Mouse (Mus musculus) cerebellum, adult 2 months (tissue): Measurements from ENCODE around the gene Hrh2. TPM values are rescaled to one million over a fixed set of nuclear protein-coding genes. Genes with fewer than 3 reads are reported as not detected.

Source experiments
- DNase-seq, 2 experiments: peaks; one replicate each; pipeline ENCODE4 v3.0.0; 2021
- H3K27ac ChIP-seq: fragments of 200-500 bp; 2 replicates; pipeline ENCODE4 v1.5.1; 2012; ENCODE audit warnings: low read length, control low read depth, inconsistent platforms; ENCODE audit not compliant: insufficient read depth
- H3K27me3 ChIP-seq: fragments of 200-500 bp; 2 replicates; pipeline ENCODE4 v1.6.1; 2012; ENCODE audit warnings: inconsistent platforms, mild to moderate bottlenecking, low read length, moderate library complexity; ENCODE audit not compliant: control insufficient read depth, insufficient read depth
- H3K4me1 ChIP-seq: fragments of 200-500 bp; 2 replicates; pipeline ENCODE4 v1.6.1; 2011; ENCODE audit warnings: low read length; ENCODE audit not compliant: control insufficient read depth, insufficient read depth
- H3K4me3 ChIP-seq: fragments of 200-500 bp; replicated peaks from 2 replicates; pipeline ENCODE3; 2011; ENCODE audit warnings: mild to moderate bottlenecking, low read depth, low read length, control low read depth; ENCODE audit not compliant: insufficient read depth
- CTCF ChIP-seq: fragments of 200-500 bp; IDR thresholded peaks from 2 replicates; pipeline ENCODE4 v1.5.1; 2011; ENCODE audit warnings: low read depth, mild to moderate bottlenecking, control low read depth, low read length, moderate library complexity, borderline replicate concordance; ENCODE audit not compliant: insufficient read depth
- POLR2A ChIP-seq: fragments of 200-500 bp; IDR thresholded peaks from 2 replicates; pipeline ENCODE4 v1.6.1; 2011; ENCODE audit warnings: low read length, control low read depth, borderline replicate concordance; ENCODE audit not compliant: insufficient read depth
- WGBS: fragments of 180-500 bp; shearing (Covaris S2); methylation state at CpG from one replicate; pipeline ENCODE4 v1.1.7; 2018; 5-methylcytosine and 5-hydroxymethylcytosine counted together
- polyA plus RNA-seq: library from polyadenylated mRNA; depleted of rRNA; stranded (reverse); fragments of >200 nt; gene quantifications from 2 replicates; pipeline ENCODE4 v1.2.3, GENCODE M21; 2012

Gene Hrh2
- polyA plus RNA-seq, 1 experiment: 6.5 TPM

DNA sequence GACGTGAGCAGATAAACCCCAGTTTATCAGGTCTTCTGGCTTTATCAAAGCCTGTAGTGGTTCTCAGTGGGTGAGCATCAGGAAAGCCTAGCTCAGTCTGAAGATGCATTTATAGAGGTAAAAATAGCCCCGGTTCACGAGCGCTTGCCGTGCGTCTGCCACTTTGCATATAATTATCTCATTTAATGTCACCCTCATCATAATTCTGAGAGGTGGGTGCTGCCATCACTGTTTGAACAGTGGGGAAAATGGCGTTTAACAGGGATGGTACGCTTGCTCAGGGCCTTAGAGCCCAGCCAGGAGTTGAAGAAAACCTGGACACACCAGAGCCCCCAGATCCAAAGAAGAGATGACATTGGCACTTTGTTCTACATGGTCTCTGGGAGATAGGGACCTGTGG, 23.3 kb upstream of the Hrh2 start:
- WGBS: 80% methylated on average over 8 of the region's 8 CpGs
- Histone ChIP-seq H3K4me3 (no peak overlapping the region), H3K4me1 (peaks cover 9% of the 10 kb centered on the region), H3K27ac (no peak overlapping the region), H3K27me3 (no peaks in the 10 kb centered on the region)
- TF ChIP-seq CTCF (no peak), POLR2A (no peak)
- no peak for DNase-seq

DNA sequence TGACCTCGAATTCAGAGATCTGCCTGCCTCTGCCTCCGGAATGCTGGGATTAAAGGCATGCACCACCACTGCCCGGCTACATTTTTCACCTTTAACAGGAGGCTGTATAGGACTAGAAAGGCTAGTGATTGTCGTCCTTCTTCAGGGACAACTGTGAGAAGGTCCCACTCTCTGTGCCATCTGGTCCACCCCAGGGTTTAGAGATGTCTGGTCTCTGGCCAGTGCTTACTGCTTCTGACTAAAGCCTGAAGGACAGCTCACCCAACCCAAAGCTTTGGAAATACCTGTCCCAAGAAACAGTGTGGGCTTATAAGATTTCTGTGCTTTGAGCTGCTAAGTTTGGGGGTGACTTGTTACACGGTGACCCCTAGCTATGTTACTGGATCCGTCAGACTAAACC, 21.6 kb upstream of the Hrh2 start:
- DNase-seq: peak; percentile 27 to 34
- WGBS: 74% methylated on average over 6 of the region's 6 CpGs
- H3K4me3 ChIP-seq: no peak overlapping the region
- H3K27ac ChIP-seq: no peak overlapping the region
- no peaks in the 10 kb centered on the region for H3K27me3 ChIP-seq
- TF ChIP-seq CTCF: no peak
- no peak for TF ChIP-seq POLR2A
- H3K4me1 ChIP-seq: peaks cover 9% of the 10 kb centered on the region

DNA sequence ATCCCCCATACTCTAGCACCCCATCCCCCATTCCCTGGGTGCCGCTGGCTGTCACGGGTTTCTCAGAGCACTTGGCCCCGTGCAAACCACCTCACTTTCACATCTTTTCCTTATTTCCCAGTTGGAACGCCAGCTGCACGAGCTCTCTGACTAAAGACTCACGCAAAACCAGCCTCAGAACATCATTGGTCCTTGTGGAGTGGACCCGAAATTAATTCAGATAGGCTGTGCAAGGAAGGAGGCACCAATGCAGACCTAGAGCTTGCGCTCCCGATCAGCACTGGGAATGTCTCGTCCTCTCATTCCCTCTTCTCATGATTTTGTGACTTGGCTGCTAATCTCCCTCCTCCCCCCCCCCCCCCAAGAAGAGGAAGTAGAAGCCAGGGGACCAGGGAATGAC, 20.6 kb upstream of the Hrh2 start:
- Histone ChIP-seq H3K27me3 (no peaks in the 10 kb centered on the region), H3K4me3 (no peak overlapping the region), H3K4me1 (peaks cover 9% of the 10 kb centered on the region), H3K27ac (no peak overlapping the region)
- TF ChIP-seq POLR2A (no peak), CTCF (no peak)
- DNase-seq: no peak
- 78% methylated on average over 10 of the region's 10 CpGs for WGBS

DNA sequence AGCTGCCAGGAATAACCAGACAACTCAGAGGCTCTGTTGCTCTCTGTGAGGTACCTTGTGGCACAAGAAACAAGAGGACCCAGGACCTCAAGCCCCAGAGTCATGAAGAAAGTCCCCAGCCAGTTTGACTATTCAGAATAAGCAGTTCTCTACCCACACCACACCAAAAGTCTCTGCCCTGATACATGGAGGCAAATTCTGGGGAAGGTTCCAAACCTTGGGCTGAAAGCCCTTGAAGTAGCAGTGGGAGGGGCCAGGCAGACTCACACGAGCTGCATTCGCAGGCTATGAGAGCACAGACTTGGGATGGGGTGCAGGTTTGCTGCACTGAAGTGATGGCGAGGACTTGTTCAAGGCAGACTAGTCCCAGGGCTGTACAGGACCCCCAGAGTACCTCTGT, 20.2 kb upstream of the Hrh2 start:
- Histone ChIP-seq H3K4me3 (no peak overlapping the region), H3K27me3 (no peaks in the 10 kb centered on the region), H3K4me1 (peaks cover 9% of the 10 kb centered on the region), H3K27ac (no peak overlapping the region)
- WGBS: 67% methylated on average over 3 of the region's 3 CpGs
- TF ChIP-seq CTCF (no peak), POLR2A (no peak)
- DNase-seq: no peak

DNA sequence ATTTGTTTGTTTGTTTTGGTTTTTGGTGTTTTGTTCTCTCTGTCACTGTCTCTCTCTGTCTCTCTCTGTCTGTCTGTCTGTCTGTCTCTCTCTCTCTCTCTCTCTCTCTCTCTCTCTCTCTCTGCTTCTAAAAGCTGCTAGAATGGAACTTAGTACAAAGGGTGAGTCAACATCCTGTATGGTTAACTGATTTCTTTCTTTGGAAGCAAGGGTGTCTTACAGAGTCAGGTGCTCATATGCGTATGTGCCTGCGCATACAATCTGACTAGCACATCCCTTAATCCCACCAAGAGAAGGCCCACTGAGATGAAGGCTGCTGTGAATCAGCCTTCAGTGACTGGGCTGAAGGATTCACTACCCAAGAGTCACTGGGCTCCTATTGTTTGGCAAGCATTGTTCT, 18.0 kb upstream of the Hrh2 start:
- WGBS: 100% methylated on average over 2 of the region's 2 CpGs
- H3K27ac ChIP-seq: no peak overlapping the region
- peaks cover 9% of the 10 kb centered on the region for H3K4me1 ChIP-seq
- TF ChIP-seq CTCF: no peak
- no peak for TF ChIP-seq POLR2A
- H3K27me3 ChIP-seq: no peaks in the 10 kb centered on the region
- no peak overlapping the region for H3K4me3 ChIP-seq
- no peak for DNase-seq

DNA sequence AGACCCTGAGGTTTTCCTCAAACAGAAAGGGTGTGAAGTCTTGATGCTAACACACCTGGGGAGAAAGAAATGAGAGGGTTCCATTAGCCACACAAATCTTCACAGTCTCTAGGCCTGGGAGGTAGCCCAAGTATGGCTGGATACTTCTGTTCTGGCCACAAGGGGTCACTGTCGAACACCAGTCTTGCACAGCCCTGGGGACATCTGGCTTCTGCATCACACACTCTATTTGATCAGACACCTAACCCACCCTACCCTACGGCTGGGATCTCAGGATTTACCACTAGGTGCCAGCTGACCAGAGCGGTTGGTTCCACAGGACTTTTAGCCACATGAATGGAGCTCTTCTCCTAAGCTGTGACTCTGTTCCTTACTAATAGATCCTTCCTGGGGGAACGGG, 17.2 kb upstream of the Hrh2 start:
- 91% methylated on average over 4 of the region's 4 CpGs for WGBS
- Histone ChIP-seq H3K27me3 (no peaks in the 10 kb centered on the region), H3K27ac (no peak overlapping the region), H3K4me1 (peaks cover 9% of the 10 kb centered on the region), H3K4me3 (no peak overlapping the region)
- TF ChIP-seq CTCF: peak; percentile 2; the same call in 1 of the 2 replicates
- no peak for TF ChIP-seq POLR2A
- no peak for DNase-seq

DNA sequence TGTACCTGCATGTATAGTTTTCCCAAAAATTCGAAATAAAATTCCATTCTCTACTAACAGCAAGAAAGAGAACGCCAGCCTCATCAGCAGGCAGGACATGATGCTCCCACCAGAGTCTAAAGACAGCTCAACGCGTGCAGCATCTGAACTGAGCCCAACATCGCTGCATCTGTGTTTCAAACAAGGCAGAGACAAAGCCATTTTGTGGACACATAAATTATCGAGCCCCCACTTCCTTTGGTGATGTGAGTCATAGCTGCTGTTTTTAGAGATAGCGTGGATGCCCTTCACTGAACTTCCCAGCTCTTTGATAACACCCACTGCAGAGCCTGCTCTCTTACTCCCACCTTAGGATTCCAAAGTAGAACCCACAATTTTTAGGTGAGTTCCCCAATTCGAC, 16.5 kb upstream of the Hrh2 start:
- WGBS: 87% methylated on average over 8 of the region's 8 CpGs
- no peaks in the 10 kb centered on the region for H3K27me3 ChIP-seq
- peaks cover 6% of the 10 kb centered on the region for H3K4me1 ChIP-seq
- no peak overlapping the region for H3K4me3 ChIP-seq
- TF ChIP-seq POLR2A (no peak), CTCF (no peak)
- no peak for DNase-seq
- H3K27ac ChIP-seq: no peak overlapping the region

DNA sequence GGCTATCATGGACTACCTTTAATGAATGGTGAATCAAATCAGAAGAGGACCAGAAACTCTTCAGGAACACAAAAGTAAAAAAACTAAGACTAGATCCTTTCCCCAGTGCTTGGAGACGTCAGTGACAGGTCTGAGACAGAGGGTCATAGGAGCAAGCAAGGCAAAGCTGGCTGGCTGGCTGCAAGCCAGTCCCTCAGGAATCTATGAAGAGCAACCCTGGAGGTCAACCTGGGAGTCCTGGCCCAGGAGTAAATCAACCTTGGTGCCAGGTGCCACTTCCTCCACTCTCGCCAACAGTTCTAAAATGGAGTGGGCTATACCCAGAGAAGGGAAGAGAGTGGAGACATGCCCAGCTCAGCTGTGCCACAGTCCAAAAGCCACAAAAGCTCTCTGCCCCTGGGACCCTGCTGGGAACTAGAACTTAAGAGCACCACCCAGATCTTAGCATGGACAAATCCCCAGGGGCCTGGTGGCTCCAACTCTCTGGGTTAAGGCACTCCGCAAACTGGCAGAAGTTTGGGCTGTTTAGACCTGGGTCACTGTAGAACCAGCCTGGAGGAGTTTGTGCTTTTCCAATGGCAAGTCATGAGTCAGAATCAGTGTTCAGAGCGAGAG, 15.4 kb upstream of the Hrh2 start:
- 74% methylated on average over 4 of the region's 4 CpGs for WGBS
- DNase-seq: no peak
- H3K4me1 ChIP-seq: no peaks in the 10 kb centered on the region
- no peak overlapping the region for H3K27ac ChIP-seq
- H3K27me3 ChIP-seq: no peaks in the 10 kb centered on the region
- TF ChIP-seq CTCF: no peak
- TF ChIP-seq POLR2A: no peak
- H3K4me3 ChIP-seq: no peak overlapping the region

DNA sequence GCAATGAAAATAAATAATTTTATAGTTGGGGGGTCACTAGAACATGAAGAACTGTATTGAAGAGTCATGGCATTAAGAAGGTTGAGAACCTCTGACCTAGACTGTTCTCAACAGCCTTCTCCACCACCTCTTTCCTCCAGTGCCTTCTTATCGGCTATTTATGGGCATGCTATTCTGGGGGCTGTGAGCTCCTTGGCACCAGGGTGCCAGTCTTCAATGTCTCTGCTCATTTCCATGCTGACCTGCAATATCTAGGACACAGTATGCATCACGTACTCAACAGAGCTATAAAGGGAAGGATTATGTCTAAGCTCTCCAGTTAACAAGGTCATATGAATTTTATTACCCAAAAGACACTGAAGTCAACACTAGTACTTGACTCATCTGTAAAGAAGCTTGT, 14.6 kb upstream of the Hrh2 start:
- 58% methylated on average over 2 of the region's 2 CpGs for WGBS

More for the DNA sequence above, 14.6 kb upstream of the Hrh2 start:
- H3K27ac ChIP-seq: no peak overlapping the region
- TF ChIP-seq POLR2A: no peak
- TF ChIP-seq CTCF: no peak
- H3K4me1 ChIP-seq: no peaks in the 10 kb centered on the region
- no peak overlapping the region for H3K4me3 ChIP-seq
- DNase-seq: no peak
- H3K27me3 ChIP-seq: no peaks in the 10 kb centered on the region
